Mouse (Mus musculus): Measurements from ENCODE around the gene Spns2. TPM values are rescaled to one million over a fixed set of nuclear protein-coding genes. Genes with fewer than 3 reads are reported as not detected.
"Not testable (repeated sequence)": the region's sequence is repeated elsewhere in the genome, so short reads cannot be mapped to it uniquely, and the experiment has no call there.

Gene Spns2
- total RNA-seq, 2 experiments from 2014 or later, result 2.2 to 3.4 TPM

DNA sequence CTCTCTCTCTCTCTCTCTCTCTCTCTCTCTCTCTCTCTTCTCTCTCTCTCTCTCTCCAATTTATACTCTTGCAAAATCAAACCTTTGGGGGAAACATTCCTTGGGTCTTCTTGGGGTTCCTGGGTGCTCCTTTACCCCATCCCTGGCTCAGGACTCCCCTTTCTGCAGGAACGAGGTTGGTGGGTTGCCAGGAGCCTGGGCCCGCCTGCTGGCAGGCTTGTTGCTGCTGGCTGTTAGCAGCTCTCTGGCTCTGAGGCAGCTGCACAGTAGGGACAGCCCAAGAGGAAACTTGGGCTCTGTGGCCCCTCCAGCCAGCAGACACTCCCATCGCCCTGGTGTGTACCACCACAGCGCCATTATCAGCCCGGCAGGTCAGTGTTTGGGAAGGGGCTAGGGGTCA lies 53.4 kb downstream of the Spns2 start:
- peak; percentile 69 to 75 for DNase-seq

DNA sequence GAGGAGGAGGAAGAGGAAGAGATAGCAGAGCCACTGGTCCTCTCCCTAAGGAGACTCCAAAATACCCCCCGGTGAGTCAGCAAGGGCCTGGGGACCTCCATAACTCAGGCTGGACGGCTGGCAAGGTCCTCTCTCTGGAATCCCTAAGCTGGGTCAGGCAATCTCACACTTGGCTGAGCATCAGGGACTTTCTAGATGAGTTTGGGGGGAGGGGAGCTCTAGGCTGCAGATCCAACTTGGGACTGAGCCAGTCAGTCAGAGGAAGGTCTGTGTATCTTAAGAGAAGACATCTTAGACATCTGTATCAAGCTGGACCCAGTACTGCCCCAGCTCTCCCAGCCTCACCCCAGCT lies 54.0 kb downstream of the Spns2 start:
- DNase-seq, result peak; percentile 83

DNA sequence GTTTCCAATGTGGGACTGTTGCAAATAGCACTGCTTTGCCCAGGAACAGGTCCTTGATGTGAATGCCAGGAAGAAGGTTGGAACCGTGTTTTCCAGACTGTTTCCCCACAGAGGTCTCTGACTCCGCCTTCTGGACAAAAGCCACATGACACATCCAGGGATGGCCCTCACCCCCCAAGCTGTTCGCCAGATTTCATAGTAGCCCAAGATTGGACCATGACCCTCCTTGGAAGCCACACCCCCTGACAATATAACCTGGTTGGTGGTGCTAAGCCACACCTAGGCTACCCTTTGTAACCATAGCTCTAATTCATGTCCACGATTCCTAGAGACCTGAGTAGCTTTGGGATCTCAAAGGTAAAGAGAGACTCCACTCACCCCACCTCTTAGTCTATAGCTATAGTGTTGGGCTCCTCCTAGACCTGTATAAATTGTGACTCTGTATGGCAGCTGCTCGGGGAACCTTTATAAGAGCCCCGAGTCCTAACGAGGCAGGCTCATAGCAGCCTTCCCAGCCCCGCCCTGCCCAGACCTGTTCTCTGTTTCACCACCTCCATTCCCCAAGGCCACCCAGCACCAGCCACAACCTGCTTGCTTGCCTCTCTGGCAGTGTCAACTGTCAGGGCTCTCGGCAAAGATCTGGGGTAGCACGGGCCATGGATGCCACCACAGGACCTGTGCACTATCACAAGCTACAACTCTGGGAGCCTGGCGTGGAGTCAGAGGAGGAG lies 54.6 kb downstream of the Spns2 start, which contains the start of gene Ggt6:
Gene Ggt6, plus strand, starts transcription at position 564 of the 731 bp plus-strand sequence.
- peak; percentile 74 to 79 for DNase-seq

DNA sequence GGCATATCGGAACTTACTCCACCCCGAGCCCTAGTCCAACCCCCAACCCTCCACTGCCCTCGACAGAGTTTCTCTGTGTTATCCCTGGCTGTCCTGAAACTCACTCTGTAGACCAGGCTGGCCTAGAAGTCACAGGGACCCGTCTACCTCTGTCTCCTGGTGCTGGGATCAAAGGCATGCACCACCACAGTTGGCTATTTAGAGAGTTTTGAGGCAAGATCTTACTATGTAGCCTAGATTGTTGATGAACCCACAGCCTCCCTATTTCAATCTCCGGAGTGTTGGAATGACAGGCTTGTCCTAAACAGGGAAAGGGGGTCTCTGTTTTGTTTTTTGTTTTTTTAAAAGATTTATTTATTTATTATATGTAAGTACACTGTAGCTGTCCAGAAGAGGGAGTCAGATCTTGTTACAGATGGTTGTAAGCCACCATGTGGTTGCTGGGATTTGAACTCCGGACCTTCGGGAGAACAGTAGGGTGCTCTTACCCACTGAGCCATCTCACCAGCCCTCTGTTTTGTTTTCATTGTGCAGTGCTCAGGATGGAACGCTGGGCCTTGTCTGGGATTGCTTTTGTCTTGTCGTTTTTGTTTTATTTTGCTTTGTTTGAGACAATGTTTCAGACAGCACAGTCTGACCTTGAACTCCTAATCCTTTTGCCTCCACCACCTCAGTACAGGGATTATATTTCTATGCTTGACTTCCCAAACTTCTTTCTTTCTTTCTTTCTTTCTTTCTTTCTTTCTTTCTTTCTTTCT lies 59.2 kb downstream of the Spns2 start:
- DNase-seq, result not testable (repeated sequence)

DNA sequence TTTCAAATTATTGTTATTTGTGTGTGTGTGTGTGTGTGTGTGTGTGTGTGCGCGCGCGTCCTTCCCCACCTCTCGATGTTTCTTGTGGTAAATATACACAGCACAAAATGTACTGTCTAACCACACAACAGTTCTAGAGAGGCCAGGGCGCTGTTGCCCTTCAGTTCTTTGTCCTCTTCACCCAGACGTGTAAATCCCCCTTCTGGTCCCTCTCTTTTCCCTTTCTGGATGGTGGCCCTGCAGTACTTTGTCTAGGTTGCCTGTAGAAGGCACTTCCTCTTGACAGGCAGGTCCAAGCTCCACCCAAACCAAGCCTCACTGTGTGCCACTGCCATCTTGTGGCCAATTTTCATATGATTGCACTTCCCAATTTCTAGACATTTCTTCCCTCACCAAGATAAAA lies 60.4 kb downstream of the Spns2 start:
- DNase-seq, result peak; percentile 76 to 83

DNA sequence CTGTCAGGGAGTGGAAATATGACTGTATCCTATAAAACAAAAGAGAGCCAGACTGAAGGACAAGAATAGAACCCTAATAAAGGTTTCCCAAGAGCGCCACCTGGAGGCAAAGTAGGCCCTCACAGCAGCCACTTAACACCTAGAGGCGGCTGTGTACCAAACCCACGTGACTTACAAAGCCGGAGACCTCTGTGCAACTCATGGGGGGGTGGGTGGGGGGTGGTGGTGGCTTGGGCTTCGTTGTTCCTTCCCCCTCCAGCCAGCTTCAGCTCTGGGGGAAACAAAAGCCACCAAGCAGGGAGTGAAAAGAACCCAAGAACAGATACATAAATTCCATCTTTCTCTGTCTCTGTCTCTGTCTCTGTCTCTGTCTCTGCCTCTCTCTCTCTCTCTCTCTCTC lies 61.0 kb downstream of the Spns2 start:
- peak; percentile 86 to 87 for DNase-seq

DNA sequence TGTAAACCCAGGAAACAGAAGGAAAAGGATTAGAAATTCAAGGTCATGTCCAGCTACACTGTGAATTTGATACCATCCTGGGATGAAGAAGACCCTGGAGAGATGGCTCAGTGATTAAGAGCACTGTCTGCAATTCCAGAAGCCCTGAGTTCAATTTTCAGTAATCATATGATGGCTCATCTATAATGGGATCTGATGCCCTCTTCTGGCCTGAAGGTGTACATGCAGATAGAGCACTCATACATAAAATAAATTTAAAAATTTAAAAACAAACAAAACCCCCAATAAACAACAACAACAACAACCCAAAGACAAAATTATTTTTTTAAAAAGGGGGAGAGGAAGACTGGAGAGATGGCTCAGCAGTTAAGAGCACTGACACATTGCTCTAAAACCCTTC lies 62.8 kb downstream of the Spns2 start:
- no peak for DNase-seq

DNA sequence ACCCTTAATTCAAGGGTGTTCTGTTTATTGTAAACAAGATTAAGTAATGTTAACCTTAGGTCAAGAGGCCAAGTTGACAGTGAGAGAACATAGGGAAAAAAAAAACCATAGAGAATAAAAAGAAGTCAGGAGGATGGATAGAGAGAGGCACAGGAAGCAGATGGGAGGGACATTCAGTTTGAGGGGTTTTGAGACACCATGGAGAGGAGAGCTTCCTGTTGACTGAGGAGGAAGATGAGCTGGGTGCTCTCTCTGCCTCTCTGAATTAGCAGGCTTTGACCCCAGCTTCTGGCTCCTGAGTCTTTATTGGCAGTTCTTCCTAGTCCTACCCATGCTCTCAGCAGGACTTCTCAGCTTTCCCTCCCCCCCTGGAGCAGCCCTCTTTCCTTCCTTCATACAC lies 64.5 kb downstream of the Spns2 start:
- no peak for DNase-seq

DNA sequence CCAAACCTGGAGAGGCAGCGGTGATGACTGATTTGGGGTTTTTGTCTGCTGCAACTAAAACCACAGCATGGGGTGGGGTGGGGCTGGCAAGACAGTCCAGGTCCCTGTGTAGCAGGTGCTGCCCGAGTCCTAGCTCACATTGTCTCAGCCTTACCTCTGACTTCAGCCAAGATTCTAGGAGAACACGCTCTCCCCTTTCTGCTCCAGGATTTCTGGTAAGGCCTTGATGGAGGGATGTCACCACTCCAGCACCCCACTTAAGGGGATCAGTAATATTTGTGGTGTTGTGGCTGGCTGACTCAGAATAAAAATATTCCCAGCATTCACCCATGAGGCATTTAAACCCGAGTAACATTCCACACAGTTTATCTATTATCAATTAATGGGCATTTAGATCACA lies 66.0 kb downstream of the Spns2 start:
- DNase-seq, result no peak

DNA sequence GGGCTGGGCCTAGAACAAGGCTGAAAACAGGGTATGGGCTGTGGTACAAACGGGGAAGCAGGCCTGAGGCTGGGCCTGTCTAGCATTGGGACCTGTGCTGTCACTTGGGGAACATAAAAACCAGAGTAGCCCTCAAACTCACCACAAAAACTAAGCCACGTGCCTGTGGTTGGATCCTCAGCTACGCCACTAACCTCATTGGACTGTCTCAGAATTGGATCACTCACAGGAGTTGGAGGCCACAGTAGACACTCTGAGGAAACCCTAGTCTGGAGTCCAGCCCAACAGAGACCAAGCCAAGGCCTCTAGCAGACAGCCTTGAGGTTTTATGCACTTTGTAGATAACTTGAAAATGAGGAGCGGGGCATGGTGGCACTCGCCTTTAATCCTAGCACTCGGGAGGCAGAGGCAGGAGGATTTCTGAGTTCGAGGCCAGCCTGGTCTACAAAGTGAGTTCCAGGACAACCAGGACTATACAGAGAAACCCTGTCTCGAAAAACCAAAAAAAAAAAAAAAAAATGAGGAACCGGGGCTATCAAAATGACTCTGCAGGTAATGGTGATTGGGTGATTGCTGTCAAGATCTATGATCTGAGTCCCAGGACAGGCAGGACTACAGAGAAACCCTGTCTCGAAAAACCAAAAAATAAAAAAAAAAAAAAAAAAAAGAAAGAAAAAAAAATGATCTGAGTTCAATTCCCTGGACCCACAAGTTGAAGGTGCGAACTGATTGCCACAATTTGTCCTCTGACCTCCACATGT lies 68.0 kb downstream of the Spns2 start:
- peak; percentile 57 to 79 for DNase-seq

DNA sequence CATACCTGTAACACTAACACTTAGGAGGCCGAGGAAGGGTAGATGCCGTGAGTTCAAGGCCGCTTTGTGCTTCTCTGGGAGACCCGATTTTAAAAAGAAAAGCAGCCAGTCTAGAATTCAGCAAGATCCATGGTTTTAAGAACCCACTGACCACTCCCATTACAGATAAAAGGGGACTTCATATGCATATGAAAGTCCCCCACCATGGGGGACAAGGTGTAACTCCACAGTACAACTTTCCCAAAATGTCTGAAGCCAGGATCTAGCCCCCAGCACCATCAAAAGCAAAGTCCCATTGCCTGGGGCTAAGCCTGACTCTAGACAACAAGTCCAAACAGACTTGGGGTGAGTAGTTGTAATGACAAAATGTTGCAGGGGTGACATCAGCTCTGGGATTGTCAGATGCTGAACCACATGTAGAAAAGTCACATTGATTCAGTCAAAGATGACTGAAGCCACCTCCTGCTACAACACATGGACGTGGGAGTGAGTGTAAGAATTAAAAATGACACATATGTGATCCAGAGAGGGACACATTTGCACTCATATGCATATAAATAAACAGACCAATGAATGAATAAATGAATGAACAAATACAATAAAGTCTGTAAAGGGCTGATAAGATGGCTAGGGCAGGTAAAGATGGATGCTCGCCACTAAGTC lies 69.1 kb downstream of the Spns2 start:
- no peak for DNase-seq

DNA sequence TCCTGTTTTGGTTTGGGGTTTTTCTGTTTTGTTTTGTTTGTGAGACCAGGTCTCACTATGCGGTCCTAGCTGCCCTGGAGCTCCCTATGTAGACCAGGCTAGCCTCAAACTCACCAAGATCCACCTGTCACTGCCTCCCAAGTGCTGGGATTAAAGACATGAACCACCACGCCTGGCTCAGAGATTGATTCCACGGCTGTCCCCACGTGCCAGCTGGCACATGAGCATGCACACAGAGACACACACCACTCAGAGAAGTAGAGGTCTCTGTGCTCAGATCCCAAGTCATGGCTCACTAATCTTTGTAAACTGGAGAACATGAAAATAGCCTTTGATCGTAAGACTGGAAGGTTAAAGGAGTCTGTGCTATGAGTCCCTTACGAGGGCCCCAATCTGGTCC lies 70.7 kb downstream of the Spns2 start:
- DNase-seq, result no peak

DNA sequence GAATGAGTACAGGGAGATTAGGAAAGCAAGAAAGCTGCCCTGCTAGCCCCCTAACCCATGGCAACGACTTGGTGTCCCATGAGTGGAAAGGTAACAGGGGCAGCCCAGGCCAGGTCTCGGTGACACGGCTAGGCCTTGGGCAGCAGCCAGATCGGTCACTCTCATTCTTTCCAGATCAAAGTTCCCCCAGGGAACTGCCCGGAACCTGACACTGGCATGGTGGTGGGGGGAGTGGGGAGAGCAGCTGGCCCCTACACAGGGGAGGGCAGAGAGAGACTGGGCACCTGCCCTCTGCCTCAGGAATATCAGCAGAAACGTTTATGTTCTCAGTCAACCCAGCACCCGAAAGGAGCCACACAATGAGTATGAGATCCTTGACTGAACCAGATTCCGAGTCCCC lies 71.5 kb downstream of the Spns2 start:
- DNase-seq, result peak; percentile 12 to 49

DNA sequence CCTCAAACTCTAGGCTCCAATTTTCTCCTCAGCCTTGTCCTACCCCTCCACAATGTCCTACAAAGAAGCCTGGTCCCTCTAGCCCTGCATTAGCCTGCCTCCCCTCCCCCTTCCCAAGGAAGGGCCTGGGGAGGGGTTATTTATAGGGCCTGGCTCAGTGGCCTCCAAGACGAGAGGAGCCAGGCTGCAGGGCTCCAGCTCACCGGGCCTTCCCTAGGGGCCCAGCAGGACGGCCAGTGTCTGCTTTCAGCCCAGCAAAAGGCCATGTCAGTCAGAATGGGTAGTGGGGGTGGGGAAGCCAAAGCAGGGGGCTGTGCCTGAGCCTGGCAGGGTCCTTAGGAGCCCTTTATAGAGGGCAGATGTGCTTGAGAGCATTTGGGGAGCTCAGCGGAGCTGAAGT lies 72.3 kb downstream of the Spns2 start:
- DNase-seq, result no peak

DNA sequence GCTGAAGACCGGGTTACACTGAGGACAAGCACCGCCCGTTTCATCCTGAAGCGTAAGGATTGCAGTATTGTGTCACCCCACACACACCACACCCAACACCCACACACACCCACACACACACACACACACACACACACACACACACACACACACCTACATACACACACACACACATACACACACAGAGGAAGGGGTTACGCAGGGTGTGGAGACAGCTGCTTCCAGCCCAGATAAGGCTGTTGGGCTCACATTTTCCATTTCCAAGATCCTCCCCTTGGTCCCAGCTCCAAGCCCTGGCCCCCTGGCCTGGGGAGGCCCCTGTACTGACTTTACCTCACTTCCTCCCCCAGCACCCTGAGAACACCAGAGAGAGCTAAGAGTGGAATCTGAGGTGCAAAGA lies 73.0 kb downstream of the Spns2 start:
- DNase-seq, result no peak

DNA sequence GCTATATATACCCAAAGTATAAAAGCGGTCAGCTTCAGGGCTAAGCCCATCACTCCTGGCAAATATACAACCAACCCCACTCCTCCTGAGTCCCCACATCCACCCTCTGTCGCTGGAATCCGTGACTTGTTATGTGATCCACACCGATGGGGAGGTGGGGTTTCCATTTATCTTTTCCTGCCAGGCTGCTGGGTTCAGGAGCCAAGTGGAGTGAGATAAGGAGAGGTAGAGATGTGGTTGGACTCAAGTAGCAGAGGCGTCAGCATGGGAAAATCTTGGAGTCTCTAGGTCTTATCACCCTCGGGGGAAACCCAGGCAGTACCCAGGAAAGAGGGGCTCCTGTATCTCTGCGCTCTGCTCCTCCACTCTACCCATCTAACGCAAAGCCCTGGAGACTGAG lies 74.5 kb downstream of the Spns2 start:
- no peak for DNase-seq

DNA sequence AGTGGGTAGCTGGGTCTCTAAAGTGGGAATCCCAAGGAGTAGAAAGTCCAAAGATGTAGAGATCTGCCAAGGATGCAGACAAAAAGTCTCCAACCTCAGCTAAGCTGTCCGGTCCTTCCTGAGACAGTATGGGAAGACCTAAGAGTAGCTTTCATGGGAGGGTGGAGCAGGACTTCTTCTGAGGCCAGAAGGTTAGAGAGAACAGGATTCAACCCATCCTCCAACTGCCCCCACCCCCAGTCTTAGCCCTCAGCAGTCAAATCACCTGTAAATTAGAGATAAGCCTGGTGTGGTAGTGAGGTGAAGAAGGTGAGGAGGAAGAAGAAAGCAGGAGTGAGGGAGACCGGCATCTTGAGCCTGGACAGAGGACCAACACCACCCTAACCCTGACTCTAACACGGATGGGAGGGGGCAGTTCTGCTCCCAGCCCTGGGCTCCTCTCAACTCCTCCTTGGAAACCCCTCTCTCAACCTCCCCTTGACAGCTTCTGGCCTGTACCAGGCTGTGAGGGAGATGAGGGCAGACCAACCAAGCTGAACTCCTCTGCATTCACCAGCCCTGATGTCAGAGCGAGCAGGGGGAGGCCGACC lies 76.0 kb downstream of the Spns2 start:
- DNase-seq, result no peak

DNA sequence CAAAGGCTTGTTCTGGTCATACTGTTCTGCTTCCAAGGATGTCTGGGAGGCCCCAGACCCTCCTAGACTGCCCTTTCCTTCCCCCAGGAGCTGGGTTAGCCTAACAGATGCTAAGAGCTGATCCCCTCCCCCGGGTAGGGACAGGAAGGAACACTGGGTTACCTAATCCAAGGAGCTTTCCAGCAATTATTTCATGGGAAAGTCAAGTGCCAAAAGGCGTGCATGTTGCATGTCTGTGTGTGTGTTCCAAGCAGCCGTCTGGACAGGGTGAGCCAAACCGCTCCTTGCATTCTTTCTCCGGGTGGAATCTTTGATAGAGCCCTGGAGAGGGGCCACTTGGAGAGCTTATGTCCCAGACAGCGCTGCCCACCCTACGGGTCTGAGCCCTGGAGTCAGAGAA lies 76.7 kb downstream of the Spns2 start:
- peak in 1 of 2 experiments; percentile 26 for DNase-seq

DNA sequence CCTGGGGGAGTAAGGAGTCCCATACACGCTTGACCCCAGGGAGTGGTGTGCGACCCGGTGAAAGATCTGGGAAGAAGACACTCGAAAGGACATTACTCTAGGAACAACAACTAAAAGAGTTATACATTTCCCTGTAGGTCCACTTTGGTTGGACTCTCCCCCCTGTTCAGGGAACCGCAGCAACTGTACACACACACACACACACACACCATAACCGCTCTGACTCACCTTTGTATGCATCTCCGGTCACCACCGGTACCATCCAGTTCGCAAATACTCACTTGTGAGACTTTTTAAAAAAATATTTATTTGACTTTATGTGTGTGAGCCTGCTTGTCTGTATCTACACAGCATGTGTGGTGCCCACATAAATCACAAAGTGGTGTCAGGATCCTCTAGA lies 77.8 kb downstream of the Spns2 start:
- DNase-seq, result no peak

DNA sequence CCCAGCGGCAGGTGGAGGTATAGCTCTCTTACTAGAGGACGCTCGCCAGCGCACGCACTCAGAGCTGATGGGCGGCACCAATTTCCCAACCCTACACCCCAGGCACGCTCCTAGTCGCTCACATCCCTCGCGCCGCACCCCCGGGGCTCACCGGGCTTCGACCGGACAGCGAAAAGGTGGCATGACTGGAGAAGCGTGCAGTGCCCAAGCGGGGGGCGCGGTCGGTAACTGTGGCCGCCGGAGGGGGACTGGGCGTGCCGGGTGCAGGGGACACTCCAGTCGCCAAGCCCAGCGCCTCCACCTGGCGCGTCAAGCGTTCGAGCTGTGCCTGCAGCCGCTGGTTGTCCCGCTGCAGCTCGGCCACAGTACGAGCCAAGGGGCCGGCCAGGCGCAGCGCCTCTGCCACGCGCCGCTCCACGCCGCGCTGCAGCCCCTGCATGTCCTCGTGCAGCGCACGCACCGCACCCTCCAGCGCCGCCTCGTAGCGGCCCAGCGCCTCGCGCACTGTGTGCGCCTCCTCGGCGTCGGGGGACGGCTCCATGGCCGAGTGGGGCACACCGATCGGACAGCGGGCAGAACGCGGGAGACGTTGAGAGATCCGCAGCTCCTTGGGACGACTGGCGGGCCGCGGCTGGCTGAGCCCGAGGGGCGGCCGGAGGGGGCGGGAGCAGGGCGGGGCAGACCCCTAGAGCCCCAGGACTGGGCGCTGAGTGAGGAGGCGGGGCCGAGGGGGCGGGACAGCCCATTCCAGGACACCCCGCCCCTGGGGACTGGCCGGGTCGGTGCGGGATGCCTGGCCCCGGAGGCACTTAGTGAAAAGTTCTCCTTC lies 78.4 kb downstream of the Spns2 start, which contains the start of gene Smtnl2:
Gene Smtnl2, minus strand, starts transcription at position 621 of the 829 bp plus-strand sequence.
- peak; percentile 92 to 95 for DNase-seq

DNA sequence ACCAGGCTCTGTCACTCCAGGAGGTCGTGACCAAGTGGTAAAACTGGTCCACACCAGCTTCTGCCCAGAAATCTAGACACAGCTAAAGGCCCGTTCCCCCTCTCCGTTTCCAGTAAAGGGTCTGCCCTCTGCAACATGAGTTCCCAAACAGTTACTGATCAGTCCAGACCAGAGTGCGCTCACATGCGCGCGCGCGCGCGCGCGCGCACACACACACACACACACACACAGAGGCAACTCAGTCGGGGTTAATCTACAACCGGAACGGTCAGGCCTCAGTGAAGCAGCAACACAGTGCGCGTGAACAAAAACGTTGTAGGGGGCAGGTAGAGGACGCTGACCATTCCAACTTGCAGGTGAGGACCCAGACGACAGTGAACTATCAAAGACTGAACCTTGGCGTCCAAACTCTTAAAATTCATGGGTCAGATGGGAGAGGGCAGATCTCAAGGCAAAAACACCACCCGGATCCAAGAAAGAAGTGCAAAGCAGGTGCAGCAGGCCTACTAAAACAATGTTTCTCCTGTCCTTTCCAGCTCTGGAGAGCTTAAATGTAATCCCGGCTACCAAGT lies 79.1 kb downstream of the Spns2 start:
- no peak for DNase-seq

All from adrenal gland, postnatal 36 days (tissue).